Mouse (Mus musculus): ENCODE results near the gene Apobec2. TPM values are rescaled to one million over a fixed set of nuclear protein-coding genes. Genes with fewer than 3 reads are reported as not detected.
A peak's percentile ranks its signal among the peaks of the same experiment; 100 is the strongest.
"Not testable (repeated sequence)": the region's sequence is repeated elsewhere in the genome, so short reads cannot be mapped to it uniquely, and the experiment has no call there.

Gene Apobec2
- total RNA-seq (2014; rRNA removed) (0.11 and 0.80 TPM in 2 replicates), polyA plus RNA-seq (2015; fragmentation: Nextera tagmentation; extraction: Ambion mirVana) (0.31 and 0.32 TPM in 2 replicates)

GRCm38 (mm10) chr17:48432158-48432980 lies at the start of gene Apobec2:
TSS of gene Apobec2 (minus strand) at chr17:48432930.
- ATAC-seq (ENCODE audit: low FRiP score) (peak; percentile 21; the same call in 1 of the 2 replicates), DNase-seq (ENCODE audit: low spot score) (peak; percentile 33)
- H3K36me3 ChIP-seq (ENCODE audit: insufficient read depth, low read length), result no peaks in the 10 kb centered on the region
- H3K4me2 ChIP-seq (ENCODE audit: low read depth, low read length, poor library complexity, severe bottlenecking), result no peak within 1 kb of the TSS
- no peaks in the 10 kb centered on the region for H3K9me3 ChIP-seq (ENCODE audit: low read length)
- WGBS, result 70% methylated on average over 16 of the region's 16 CpGs
- H3K9ac ChIP-seq (replicated peaks; ENCODE audit: low read length, poor library complexity, severe bottlenecking), result no peak within 1 kb of the TSS
- H3K27me3 ChIP-seq (ENCODE audit: insufficient read depth, low read length), result no peaks in the 10 kb centered on the region
- TF ChIP-seq CTCF (IDR thresholded peaks at IDR 0.05), result no peak
- no peak within 1 kb of the TSS for H3K4me3 ChIP-seq (ENCODE audit: low read depth, low read length)
- H3K4me1 ChIP-seq (ENCODE audit: insufficient read depth, low read length), result no peaks in the 10 kb centered on the region
- no peak within 1 kb of the TSS for H3K27ac ChIP-seq (ENCODE audit: low read depth, low read length)

DNA sequence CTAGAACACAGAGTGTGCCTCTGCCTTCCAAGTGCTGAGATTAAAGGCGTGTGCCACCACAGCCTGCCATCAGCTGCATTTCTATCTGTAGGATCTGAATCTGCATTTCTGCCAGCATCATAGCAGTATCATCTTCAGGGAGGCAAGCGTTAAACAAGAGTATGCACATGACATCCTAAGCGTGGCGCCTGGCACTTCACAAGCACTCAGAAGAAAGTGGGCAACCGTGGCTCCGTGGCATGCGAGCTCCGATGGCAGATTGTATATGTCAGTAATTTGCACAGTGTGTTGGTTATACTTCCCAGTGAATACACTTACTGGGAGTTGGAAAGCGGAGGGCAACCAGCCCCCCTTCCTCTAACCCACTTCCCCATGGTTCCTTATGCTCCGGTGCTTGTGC lies 47.2 kb upstream of the Apobec2 start:
- Histone ChIP-seq H3K4me2 (ENCODE audit: low read depth, low read length, poor library complexity, severe bottlenecking) (no peak overlapping the region), H3K27ac (ENCODE audit: low read depth, low read length) (no peak overlapping the region), H3K9me3 (ENCODE audit: low read length) (no peaks in the 10 kb centered on the region), H3K27me3 (ENCODE audit: insufficient read depth, low read length) (no peaks in the 10 kb centered on the region), H3K36me3 (ENCODE audit: insufficient read depth, low read length) (no peaks in the 10 kb centered on the region), H3K4me1 (ENCODE audit: insufficient read depth, low read length) (no peaks in the 10 kb centered on the region), H3K4me3 (ENCODE audit: low read depth, low read length) (no peak overlapping the region), H3K9ac (replicated peaks; ENCODE audit: low read length, poor library complexity, severe bottlenecking) (no peak overlapping the region)
- 87% methylated on average over 10 of the region's 10 CpGs for WGBS
- ATAC-seq (ENCODE audit: low FRiP score), result no peak
- no peak for TF ChIP-seq CTCF (IDR thresholded peaks at IDR 0.05)
- no peak for DNase-seq (ENCODE audit: low spot score)

- no peaks in the 10 kb centered on the region for H3K27me3 ChIP-seq (ENCODE audit: insufficient read depth, low read length)
- 84% methylated on average over 8 of the region's 8 CpGs for WGBS
- H3K4me3 ChIP-seq (ENCODE audit: low read depth, low read length), result no peak overlapping the region
- no peaks in the 10 kb centered on the region for H3K9me3 ChIP-seq (ENCODE audit: low read length)
- no peak for DNase-seq (ENCODE audit: low spot score)
- ATAC-seq (ENCODE audit: low FRiP score), result no peak
- H3K4me2 ChIP-seq (ENCODE audit: low read depth, low read length, poor library complexity, severe bottlenecking), result no peak overlapping the region
- H3K9ac ChIP-seq (replicated peaks; ENCODE audit: low read length, poor library complexity, severe bottlenecking), result no peak overlapping the region
- no peak for TF ChIP-seq CTCF (IDR thresholded peaks at IDR 0.05)
- H3K4me1 ChIP-seq (ENCODE audit: insufficient read depth, low read length), result no peaks in the 10 kb centered on the region
- H3K27ac ChIP-seq (ENCODE audit: low read depth, low read length), result no peak overlapping the region
- H3K36me3 ChIP-seq (ENCODE audit: insufficient read depth, low read length), result no peaks in the 10 kb centered on the region
Measured at GRCm38 (mm10) chr17:48475444-48475843, 42.7 kb upstream of the Apobec2 start.

DNA sequence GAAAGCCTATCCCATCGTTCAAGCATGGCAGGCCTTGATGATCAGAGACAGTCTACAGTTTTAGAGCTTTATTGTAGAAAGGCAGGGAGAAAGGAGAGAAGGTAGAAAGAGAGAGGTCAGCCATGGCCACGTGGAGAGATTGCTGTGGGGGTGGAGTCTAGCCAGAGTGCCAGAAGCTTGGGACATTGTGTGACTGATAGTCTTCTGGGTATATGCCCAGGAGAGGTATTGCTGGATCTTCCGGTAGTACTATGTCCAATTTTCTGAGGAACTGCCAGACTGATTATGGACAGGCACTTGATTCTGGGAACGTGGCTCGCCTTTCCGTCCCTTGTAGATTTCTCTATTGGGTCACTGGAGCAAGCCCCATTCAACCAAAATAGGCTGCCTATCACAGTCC lies 41.6 kb upstream of the Apobec2 start:
- not testable (repeated sequence) for H3K9ac ChIP-seq (replicated peaks; ENCODE audit: low read length, poor library complexity, severe bottlenecking); H3K9me3 ChIP-seq (ENCODE audit: low read length); DNase-seq (ENCODE audit: low spot score); H3K36me3 ChIP-seq (ENCODE audit: insufficient read depth, low read length); H3K4me2 ChIP-seq (ENCODE audit: low read depth, low read length, poor library complexity, severe bottlenecking); H3K27ac ChIP-seq (ENCODE audit: low read depth, low read length); H3K4me3 ChIP-seq (ENCODE audit: low read depth, low read length); H3K27me3 ChIP-seq (ENCODE audit: insufficient read depth, low read length); H3K4me1 ChIP-seq (ENCODE audit: insufficient read depth, low read length); ATAC-seq (ENCODE audit: low FRiP score)
- 85% methylated on average over 6 of the region's 6 CpGs for WGBS

GRCm38 (mm10) chr17:48467395-48468231 lies 34.9 kb upstream of the Apobec2 start:
- peak; percentile 85 for DNase-seq (ENCODE audit: low spot score)
- Histone ChIP-seq H3K4me3 (ENCODE audit: low read depth, low read length) (no peak overlapping the region), H3K36me3 (ENCODE audit: insufficient read depth, low read length) (no peaks in the 10 kb centered on the region), H3K27ac (ENCODE audit: low read depth, low read length) (no peak overlapping the region), H3K4me1 (ENCODE audit: insufficient read depth, low read length) (peaks cover 4% of the 10 kb centered on the region; the same call in 1 of the 2 replicates), H3K9ac (replicated peaks; ENCODE audit: low read length, poor library complexity, severe bottlenecking) (0 out of 2 replicates have a peak overlapping the region, but pooled peaks have one; percentile 24), H3K27me3 (ENCODE audit: insufficient read depth, low read length) (no peaks in the 10 kb centered on the region), H3K4me2 (ENCODE audit: low read depth, low read length, poor library complexity, severe bottlenecking) (peak overlapping the region; percentile 36), H3K9me3 (ENCODE audit: low read length) (no peaks in the 10 kb centered on the region)
- TF ChIP-seq CTCF (IDR thresholded peaks at IDR 0.05), result peak; percentile 98
- ATAC-seq (ENCODE audit: low FRiP score), result peak; percentile 78
- WGBS, result 8% methylated on average over 22 of the region's 22 CpGs
